Mouse (Mus musculus) ovary, postnatal 36 days (tissue): ENCODE measurements at regions not wholly inside any gene's neighbourhood (a gene's known extent, or its start where the extent isn't known, plus 50 kb on each side); places are given as distances from the start of the nearest gene placed in this dataset.

Source experiments
- DNase-seq: peaks from one replicate; pipeline ENCODE4 v3.0.0; 2022; ENCODE audit warnings: low spot score, mixed read lengths

DNA sequence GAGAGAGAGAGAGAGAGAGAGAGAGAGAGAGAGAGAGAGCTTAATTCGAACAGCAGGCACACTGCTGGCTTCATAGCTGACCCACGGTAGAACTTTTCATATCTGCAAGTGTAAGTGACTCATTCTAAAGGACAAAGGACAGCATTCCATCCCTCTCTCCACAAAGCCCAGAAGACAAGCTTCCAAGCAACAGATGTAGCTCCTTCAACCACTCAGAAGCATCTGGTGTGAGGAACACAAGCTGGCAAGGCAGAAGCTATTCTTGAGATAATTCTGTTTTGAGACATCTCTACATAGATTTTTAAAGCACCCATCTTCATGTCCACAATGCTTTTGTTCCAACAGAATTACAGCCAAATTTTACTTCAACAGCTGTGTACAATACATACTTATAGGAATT lies 294.2 kb upstream of the Gria1 start:
- DNase-seq = no peak

DNA sequence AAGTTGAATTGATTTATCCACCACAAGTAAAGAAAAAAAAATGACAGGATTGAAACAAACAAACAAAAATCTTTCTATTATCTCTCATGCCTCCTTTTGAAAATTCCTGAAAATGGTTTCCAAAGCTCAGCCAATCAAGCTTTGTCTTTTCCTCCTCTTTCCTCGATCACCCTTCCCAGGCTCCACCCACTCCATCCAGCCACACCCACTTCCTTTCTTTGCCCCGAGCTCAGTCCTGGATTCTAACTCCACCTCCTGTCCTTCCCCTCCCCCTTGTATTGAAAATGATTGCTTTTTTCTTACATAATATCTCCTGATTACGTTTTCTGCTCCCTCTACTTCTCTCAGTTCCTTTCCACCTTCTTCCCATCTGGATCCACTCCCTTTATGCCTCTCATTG lies 286.0 kb upstream of the Gria1 start:
- no peak for DNase-seq

DNA sequence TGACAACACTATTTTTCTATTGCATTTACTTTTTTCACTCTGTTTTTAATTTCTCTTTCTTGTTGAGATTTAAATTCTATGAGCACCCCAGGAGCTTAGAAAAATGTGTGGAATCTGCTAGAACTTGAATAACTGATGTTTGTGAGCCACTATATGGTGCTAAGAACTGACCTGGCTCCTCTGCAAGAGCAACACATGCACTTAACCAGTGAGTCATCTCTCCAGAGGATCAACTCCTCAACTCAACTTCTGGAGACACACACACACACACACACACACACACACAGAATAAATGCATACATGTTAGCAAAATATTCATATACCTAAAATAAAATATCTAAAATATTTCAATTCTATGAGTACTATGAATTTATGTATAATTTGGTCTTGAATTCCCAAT lies 285.0 kb upstream of the Gria1 start:
- DNase-seq = no peak

DNA sequence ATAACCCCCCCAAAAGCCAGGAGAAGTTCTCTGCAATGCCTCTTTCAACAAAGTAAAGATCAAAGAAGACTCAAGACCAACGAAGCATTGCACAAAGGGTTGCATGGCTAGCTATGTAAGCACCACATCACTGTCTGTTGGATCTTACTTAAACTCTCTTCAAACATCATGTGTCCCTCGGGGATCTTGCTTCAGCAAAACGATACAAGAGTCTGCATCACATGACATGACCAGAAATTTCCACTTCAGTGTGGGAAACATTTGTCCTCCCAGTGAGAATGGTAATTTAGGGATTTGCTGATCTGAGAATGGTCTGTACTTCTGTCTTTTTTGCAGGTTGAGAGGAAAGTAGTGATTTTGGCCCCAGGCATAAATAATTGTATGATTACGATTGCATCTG lies 283.6 kb upstream of the Gria1 start:
- no peak for DNase-seq

DNA sequence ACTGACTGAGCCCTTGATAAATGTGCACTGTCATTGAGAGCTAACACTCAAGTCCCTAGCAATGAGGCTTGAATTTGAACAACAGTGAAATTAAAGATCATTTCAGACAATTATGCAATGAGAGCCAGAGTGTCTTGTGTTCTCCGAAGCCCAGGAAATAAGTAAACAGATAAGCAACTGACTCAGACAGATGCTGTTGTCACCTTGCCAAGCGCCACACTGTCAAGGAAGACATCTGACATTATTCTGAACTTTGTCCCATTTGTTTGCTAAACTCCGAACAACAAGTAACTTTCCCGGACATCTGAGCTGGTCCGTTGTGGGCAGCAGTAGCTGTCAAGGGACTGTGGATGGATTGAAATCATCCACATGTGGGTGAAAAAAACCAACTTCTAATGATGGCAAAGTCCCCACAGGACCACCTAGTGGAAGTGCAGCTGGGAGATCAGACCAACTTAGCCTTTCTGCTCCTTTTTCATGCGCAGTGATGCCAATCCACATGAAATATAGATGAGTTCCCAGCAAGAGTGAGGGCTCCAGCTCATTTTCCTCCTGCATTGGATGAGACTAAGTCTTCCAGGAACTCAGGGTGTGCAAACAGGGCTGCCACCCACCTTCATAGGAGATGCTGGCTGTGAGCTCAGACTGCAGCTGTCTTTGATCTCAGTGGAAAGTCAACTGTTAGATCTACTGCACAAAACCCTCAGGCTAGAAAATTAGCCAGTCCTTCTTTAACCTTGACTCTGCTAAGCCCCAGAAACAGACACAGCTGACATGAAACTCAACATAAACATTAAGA lies 282.8 kb upstream of the Gria1 start:
- DNase-seq = no peak

DNA sequence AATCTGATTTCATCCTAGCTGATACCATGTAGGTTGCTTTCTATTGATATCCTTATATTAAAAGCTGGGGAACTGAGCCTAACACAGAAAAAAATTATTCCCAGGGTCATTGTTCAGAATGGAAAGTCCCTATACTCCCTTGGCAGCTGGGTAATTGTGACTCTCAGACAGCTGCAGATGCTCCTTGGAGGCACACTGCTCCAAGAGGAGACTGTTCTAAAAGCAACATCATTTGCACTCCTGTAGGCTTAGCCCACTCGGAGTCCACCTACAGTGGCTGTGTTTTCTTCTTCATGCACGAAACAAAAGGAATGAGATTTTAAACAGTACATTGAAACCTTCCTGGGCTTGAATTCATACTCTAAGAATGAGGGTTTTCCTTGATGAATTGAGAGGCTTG lies 269.3 kb upstream of the Gria1 start:
- no peak for DNase-seq

DNA sequence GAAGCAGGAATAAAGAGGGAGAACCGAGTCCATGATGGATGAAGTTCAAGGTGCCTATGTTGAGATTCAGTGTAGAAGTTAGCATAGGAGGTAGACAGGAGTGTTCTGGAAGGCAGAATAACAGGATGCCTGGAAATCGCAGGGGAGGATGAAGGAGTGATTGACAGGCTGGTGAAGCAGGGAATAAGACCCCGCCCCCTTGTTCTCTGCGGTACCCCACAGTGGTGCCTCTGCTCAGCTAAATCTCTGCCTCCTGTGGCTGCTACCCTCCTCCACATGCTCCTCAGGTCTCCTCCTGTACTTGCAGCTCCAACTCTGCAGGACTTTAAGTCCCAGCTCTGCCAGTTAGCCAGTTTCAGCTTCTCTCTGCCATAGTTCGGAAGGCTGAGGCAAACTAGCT lies 261.2 kb upstream of the Gria1 start:
- DNase-seq = no peak

DNA sequence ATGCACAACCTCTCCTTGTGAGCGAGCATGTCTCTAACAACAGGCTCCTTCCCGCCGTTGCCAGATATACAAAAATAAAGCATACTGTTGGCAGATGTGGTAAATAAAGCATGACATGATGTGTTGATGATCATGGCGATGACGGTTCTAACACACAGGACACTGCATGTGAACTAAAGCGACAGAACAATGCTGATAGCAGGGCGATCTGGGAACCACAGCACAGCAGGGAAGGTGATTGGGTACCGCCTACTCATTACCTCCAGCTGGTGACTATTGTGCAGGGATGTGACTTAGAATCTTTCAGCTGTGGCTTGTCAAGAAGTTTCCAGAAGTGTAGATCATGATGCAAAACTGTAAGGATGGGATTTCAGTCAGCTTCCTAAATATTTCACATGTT lies 260.5 kb upstream of the Gria1 start:
- DNase-seq = no peak

DNA sequence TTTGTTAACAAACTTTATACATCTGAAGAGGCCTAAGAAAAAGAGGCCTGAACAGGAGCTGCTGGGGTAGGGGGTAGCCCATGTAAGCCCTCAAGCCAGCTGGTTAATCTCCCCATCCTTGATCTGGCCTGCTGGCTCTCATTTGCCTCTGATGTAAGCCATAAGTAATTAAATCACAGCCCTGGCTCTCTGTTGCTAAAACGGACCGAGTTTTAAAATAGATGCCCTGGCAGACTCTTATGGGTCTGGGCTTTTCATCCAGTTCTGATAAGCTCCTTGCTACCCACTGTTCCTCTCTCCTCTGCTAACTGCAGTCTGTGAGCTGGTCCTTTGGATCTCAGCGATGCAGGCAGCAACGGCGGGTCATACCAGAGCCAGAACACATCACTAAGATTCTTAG lies 259.3 kb upstream of the Gria1 start:
- DNase-seq = no peak

DNA sequence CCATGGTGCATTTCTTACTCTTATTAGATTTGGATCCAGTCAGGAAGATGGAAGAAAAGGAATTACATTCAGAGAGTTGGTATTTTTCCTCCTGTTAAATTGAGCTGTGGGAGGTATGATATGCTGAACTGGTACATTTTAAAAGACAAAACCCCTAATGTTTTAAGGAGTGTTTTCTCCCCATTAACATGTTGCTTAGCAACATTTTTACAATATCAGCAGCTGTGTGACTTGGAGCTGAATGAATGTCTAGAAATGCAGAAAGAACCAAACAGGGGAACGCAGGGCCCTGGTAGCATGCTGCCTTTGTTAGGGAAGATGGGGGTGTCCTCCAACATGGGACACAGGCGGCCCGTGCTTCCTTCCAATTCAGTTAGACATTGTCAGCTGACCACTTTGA lies 257.5 kb upstream of the Gria1 start:
- no peak for DNase-seq

DNA sequence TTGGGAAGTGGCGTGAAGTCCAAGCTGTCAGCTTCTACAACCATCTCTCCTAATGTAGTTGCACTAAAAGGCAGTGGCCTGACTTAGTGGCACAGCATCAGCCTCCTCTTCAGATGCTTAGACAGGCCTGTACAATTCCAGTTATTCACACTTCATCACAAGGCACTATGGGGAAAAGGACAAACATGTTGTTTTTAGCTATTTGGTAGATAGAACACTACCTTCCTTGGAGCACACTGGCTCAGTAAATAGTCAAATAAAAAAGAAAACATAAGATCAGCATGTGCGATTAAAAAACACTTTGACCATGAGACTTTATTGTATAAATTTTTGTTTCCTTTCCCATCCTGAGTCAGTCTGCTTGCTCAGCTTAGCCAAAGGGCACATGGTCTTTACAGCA lies 250.7 kb upstream of the Gria1 start:
- no peak for DNase-seq

DNA sequence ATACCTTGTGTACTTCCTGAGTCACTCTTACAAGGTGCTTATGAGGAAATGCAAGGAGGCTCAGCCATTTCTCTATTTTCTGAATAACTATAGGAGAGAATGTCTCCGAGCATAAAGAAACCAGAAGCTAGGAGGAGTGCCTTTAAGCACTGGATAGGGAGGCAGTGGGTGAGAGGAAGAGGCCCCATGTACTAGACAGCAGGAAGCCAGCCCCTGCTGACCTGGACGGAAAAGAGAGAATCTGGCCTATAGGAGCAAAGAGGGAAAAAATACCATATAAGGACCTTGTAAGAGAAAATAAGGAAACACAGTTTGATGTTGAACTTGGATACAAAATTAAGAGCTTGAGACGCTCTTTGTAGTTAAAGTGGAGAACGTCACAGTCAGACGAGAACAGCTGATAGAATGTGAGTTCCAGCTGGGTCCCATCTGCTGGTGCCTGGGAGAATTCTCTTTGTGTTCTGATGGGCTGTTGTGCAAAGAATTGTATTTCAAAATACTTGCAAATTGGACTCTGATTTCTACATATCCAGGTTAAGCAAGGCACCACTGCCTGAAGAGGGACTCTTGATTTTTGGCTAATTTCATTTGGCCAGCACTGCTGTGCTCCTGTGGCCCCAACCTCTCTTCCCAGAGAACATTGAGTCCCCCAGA lies 248.6 kb upstream of the Gria1 start:
- no peak for DNase-seq

DNA sequence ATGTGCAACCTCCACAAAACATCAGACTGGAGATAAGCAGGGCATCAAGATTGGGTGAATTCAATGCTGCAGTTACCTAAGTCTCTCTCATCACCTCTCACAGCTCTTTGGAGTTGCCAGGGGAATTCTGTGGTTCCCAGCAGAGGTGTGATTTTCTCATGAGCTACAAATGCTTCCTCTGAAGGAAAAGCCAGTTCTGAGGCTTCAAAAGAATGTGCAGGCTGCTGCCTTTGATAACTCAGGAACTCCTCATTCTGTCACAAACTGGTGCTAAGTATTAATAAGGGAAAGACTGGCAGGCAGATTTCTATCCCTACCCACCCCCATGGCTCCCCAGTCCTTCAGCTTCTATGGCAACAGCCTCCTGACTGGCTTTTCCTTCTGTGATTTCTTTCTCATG lies 243.8 kb upstream of the Gria1 start:
- DNase-seq = no peak

DNA sequence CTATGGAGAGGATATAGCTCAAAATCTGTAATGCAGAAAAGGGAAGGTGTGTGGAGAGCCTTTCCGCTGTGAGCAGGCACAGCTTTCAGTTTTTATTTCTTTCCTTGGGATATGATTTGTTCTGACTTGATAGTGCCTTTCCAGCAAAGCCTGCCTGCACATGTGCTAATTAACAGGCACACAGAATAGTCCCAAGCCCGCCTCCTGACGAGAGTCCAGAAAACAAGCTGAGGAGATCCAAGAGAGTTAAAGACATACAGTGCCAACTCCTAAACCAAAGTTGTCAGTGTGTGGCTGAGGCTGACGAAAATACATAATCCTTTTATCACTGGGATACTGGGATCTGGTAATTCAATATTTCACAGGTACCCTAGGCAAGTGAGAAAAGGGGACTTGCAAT lies 224.8 kb upstream of the Gria1 start:
- no peak for DNase-seq

DNA sequence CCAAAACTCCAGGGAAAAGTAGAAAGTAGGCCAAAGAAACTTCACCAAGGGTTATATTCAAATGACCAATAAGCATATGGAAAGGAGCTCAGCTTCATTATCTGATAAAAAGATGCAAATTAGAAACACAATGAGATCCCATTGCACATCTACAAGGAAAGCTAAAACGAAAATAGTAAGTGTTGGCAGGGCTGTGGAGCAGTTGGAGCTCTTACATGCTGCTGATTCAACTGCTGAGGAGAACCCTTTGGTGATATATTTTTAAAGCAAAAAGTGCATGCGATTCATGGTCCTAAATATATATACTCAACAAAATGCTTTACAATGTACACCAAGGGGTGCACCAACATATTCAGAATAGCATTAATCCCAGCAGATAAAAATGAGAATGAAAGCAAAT lies 218.5 kb upstream of the Gria1 start:
- DNase-seq = no peak

DNA sequence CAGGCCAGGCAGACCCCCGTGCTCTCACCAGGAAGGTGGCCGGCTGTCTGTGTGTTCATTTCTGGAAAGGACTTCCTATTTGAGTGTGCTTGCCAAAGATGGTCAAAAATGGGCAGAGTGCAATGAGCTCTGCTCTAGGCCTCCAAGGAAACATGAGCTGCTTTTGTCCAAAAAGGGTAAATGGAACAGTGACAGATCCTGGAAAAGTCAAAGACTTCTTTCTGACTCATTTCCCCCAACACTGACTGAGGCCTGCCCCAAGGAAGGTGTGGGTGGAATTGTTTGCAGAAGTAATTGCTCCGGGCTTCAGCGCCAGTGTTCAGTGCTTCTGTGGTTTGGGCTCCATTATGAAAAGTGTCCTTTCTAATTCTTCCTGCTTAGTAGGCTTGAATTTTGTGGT lies 203.9 kb upstream of the Gria1 start:
- no peak for DNase-seq

DNA sequence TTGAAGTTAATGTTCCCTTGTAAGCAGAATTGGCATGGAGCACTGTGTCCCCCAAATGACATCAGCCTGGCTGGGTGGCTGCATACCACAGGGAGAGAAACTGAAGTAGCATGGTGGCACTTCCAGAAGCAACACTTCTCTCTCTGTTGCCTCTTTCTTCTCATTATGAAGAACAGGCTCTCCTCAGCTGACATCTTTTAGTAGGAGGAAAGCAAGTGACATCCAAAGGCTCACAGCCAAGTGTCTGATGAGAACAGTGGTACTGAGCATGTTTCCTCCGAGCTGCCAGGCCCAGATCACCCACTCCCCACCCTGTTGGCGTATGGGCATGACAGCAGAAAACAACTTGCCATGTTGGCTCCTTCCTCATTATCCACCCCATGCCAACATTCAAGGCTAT lies 201.0 kb upstream of the Gria1 start:
- no peak for DNase-seq

DNA sequence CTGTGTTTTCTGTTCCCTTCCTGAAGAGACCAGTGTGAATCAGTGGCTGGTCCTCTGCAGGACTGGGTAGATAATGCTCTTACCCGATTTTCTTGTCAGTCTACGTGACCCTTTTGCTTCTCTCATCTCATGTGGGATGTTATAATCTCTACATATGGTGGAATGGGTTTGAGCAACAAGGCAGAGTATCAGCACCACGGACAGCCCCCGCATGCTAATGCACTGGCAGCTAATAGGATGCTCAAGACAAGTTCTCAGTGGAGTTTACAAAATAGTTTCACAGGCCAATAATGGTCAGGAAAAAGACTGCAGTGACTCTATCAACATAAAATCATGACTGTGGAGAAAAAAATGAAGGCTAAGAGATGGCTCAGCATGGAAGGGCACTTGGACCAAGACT lies 199.1 kb upstream of the Gria1 start:
- DNase-seq = no peak

DNA sequence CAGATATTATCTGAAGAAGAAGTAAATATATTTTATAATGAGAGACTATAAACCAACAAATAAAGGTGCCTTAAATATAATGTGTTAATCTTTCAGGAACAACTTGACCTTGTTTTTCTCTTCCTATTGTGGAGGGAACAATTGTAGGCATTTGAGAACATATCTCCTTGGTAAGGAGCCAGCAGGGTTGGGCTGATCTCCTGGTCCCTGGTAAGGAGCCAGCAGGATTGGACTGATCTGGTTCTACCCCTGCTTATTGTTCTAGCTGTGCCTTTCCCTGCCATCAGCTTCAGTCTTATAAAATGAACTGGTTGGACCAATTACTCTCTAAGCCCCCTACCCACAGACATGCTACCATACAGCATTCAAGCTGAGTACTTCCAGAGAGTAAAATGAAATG lies 187.7 kb upstream of the Gria1 start:
- no peak for DNase-seq

DNA sequence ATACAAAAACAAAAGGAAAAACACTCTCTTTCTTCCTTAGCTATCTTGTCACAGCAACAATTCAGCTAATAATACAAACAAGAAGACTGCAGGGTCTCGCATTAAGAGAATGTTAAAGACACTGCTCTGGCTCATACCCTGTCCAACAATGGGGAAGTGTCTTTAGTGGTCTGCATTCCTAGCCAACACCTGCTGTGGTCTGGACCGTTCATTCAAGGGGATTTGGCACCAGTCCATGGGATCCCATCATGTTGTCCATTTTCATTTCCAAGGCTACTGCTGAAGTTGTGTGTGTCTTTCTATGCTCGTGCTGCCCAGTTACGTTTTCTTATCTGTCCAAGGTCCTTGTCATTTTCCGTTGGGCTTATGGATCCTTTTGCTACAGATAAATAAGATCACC lies 183.7 kb upstream of the Gria1 start:
- no peak for DNase-seq

DNA sequence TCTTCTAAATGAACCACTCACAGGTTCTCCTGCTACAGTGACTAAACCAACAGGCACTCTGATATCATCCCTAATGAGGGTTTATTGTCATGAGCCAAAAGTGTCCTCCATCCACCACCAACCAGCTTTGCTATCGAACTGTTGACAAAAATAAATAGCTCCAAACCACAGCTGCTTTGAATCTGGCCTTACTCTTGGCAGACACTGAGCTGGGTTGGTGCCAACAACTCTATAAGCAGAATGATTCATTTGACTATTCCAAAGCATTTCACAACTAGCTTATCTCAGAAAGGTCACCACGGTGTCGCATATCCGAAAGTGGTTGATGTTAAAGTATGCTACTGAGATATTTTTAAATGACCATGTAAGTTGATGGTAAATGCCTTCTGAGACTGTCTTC lies 148.5 kb upstream of the Gria1 start:
- no peak for DNase-seq

DNA sequence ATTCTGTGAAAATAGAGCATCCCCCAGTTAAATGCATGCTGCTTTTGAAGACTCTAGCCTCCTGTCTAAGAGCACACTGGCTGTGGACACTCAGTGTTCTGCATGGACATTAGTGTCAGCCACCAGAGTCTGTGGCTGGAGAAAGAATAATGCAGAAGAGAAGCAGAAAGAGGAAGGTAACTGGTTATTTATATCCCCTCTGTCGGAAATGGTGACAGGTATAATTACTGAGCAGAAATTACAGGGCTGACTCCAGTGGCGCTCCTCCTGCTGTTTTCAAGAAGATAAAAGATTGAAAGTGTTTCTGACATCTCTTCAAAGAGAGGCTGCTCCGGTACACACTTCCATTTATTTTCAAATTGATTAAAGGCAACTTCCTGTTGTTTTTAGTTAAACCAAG lies 139.5 kb upstream of the Gria1 start:
- no peak for DNase-seq

DNA sequence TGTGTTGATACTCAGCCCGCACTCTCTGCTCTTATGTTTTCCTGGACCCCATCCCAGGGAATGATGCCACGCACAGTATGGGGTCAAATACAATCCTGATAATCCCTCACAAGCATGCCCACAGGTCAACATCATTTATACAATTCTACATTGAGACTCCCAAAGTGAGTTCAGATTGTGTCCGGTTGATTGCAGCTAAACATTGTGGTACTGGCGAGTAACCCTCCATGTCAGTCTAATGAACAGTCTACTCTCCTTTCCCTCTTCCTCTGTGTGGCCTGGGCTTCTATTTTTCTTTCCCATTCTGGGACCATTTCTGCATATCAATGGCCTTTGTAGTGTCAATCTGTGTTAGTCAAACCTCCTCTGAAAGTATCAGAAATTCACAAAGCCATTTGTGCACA lies 112.6 kb upstream of the Gria1 start:
- DNase-seq = no peak

DNA sequence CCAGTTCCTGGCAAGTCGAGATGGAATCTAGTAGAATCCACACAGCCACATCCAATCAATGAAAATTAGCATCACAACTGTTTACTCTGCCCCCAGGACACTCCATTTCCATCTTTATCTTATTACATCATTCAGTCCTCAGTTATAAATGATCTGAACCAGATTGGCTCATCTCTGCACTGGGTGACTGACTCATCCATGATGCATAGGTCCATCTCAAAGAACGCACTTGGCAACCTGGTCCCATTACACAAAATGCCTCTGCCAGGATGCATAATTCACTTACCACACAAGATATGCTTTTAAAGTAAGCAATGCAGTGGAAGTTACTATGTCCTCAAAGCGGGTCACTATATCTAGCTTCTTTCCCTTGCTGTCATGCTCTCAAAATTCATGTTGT lies 110.0 kb upstream of the Gria1 start:
- DNase-seq = no peak
